Mouse (Mus musculus): ENCODE measurements around the gene Ankrd35. TPM values are rescaled to one million over a fixed set of nuclear protein-coding genes. Genes with fewer than 3 reads are reported as not detected.
"Not testable (repeated sequence)": the region's sequence is repeated elsewhere in the genome, so short reads cannot be mapped to it uniquely, and the experiment has no call there.

Gene Ankrd35
- polyA plus RNA-seq, 1 experiment from 2014 or later, result 10.2 TPM

GRCm38 (mm10) chr3:96733984-96734383 is 64.1 kb downstream of the Ankrd35 start:
- no peak overlapping the region for H3K27ac ChIP-seq (replicated peaks)
- no peak overlapping the region for H3K4me3 ChIP-seq (replicated peaks)
- H3K9ac ChIP-seq, result no peak overlapping the region
- ATAC-seq (ENCODE audit: insufficient number of reproducible peaks, low FRiP score, low TSS enrichment, low read depth), result no peak
- WGBS, result 83% methylated on average over 1 of the region's 1 CpGs
- no peak overlapping the region for H3K4me2 ChIP-seq (replicated peaks)
- H3K36me3 ChIP-seq, result no peaks in the 10 kb centered on the region
- H3K9me3 ChIP-seq (replicated peaks), result no peaks in the 10 kb centered on the region
- H3K27me3 ChIP-seq, result no peaks in the 10 kb centered on the region
- peaks cover 6% of the 10 kb centered on the region for H3K4me1 ChIP-seq

DNA sequence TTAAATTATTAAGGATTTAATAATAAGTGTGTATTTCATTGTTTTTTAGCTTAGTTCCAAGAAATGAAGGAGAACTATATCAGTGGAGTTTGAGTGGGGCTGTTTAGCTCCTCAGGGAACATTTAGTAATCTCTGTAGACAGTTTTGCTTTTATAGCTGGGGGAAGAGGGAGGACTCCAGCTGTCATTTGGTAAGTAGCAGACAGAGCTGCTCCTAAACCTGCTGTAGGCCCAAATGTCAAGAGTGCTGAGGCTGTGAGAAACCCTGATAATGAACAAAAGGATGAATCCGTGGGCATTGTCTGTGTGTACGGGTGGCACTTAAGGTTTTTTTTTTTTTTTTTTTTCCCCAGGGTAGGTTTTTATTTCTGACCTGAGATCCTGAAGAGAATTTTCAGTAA is 65.3 kb downstream of the Ankrd35 start:
- no peak overlapping the region for H3K4me2 ChIP-seq (replicated peaks)
- no peak for ATAC-seq (ENCODE audit: insufficient number of reproducible peaks, low FRiP score, low TSS enrichment, low read depth)
- 81% methylated on average over 2 of the region's 2 CpGs for WGBS

GRCm38 (mm10) chr3:96737013-96737740 is 67.2 kb downstream of the Ankrd35 start:
- Histone ChIP-seq H3K9ac (no peak overlapping the region), H3K4me3 (replicated peaks) (no peak overlapping the region), H3K4me2 (replicated peaks) (no peak overlapping the region), H3K27ac (replicated peaks) (no peak overlapping the region), H3K4me1 (no peaks in the 10 kb centered on the region), H3K27me3 (no peaks in the 10 kb centered on the region), H3K9me3 (replicated peaks) (no peaks in the 10 kb centered on the region), H3K36me3 (no peaks in the 10 kb centered on the region)
- ATAC-seq (ENCODE audit: insufficient number of reproducible peaks, low FRiP score, low TSS enrichment, low read depth), result no peak
- 50% methylated on average over 1 of the region's 1 CpGs for WGBS

More for the DNA sequence above, 65.3 kb downstream of the Ankrd35 start:
- H3K4me3 ChIP-seq (replicated peaks), result no peak overlapping the region
- H3K27me3 ChIP-seq, result no peaks in the 10 kb centered on the region
- H3K9me3 ChIP-seq (replicated peaks), result no peaks in the 10 kb centered on the region
- no peaks in the 10 kb centered on the region for H3K36me3 ChIP-seq
- H3K9ac ChIP-seq, result no peak overlapping the region
- H3K4me1 ChIP-seq, result no peaks in the 10 kb centered on the region
- H3K27ac ChIP-seq (replicated peaks), result no peak overlapping the region

- Histone ChIP-seq H3K4me2 (replicated peaks) (no peak overlapping the region), H3K9ac (no peak overlapping the region), H3K27ac (replicated peaks) (no peak overlapping the region), H3K36me3 (no peaks in the 10 kb centered on the region), H3K4me3 (replicated peaks) (no peak overlapping the region), H3K4me1 (no peaks in the 10 kb centered on the region), H3K9me3 (replicated peaks) (no peaks in the 10 kb centered on the region), H3K27me3 (no peaks in the 10 kb centered on the region)
- ATAC-seq (ENCODE audit: insufficient number of reproducible peaks, low FRiP score, low TSS enrichment, low read depth), result no peak
- 91% methylated on average over 1 of the region's 1 CpGs for WGBS
Observed at GRCm38 (mm10) chr3:96737995-96738394, 68.1 kb downstream of the Ankrd35 start.

DNA sequence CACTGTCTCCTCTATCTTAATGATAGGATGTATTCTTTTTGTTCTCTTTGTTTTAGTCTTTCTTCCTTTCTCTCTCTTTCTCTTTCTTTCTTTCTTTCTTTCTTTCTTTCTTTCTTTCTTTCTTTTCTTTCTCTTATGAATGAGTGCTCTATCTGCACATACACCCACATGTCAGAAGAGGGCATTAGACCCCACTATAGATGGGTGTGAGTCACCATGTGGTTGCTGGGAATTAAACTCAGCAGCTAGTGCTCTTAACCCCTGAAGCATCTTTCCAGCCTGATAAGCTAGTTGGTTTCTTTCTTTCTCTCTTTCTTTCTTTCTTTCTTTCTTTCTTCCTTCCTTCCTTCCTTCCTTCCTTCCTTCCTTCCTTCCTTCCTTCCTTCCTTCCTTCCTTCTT is 70.3 kb downstream of the Ankrd35 start:
- H3K9me3 ChIP-seq (replicated peaks); H3K36me3 ChIP-seq; H3K9ac ChIP-seq; H3K4me2 ChIP-seq (replicated peaks); H3K27ac ChIP-seq (replicated peaks); ATAC-seq (ENCODE audit: insufficient number of reproducible peaks, low FRiP score, low TSS enrichment, low read depth); H3K4me3 ChIP-seq (replicated peaks); H3K4me1 ChIP-seq; H3K27me3 ChIP-seq: not testable (repeated sequence)

Other genes starting within 250 kb of the Ankrd35 start
- 0.31 TPM in 1 of 2 replicates, not detected in the other for gene BC107364, start 217.8 kb upstream of the Ankrd35 start, polyA plus RNA-seq (2015; fragmentation: Nextera tagmentation; extraction: Ambion mirVana)
- gene Hfe2, start 145.0 kb upstream of the Ankrd35 start, polyA plus RNA-seq (2015; fragmentation: Nextera tagmentation; extraction: Ambion mirVana), result 12.4 and 16.1 TPM in 2 replicates
- gene Txnip, start 112.2 kb upstream of the Ankrd35 start, polyA plus RNA-seq (2015; fragmentation: Nextera tagmentation; extraction: Ambion mirVana), result 179 and 184 TPM in 2 replicates
- gene Gm16253, start 93.1 kb upstream of the Ankrd35 start, polyA plus RNA-seq (2015; fragmentation: Nextera tagmentation; extraction: Ambion mirVana), result 1.5 and 2.0 TPM in 2 replicates
- 43.6 and 48.5 TPM in 2 replicates for gene Polr3gl, start 76.0 kb upstream of the Ankrd35 start, polyA plus RNA-seq (2015; fragmentation: Nextera tagmentation; extraction: Ambion mirVana)
- gene Ankrd34a, start 73.5 kb upstream of the Ankrd35 start, polyA plus RNA-seq (2015; fragmentation: Nextera tagmentation; extraction: Ambion mirVana), result 2.2 and 3.0 TPM in 2 replicates
- 8.7 and 10.1 TPM in 2 replicates for gene Lix1l, start 69.0 kb upstream of the Ankrd35 start, polyA plus RNA-seq (2015; fragmentation: Nextera tagmentation; extraction: Ambion mirVana)
- 119 and 121 TPM in 2 replicates for gene Rbm8a, start 40.2 kb upstream of the Ankrd35 start, polyA plus RNA-seq (2015; fragmentation: Nextera tagmentation; extraction: Ambion mirVana)
- 54.7 and 58.7 TPM in 2 replicates for gene Pex11b, start 34.8 kb upstream of the Ankrd35 start, polyA plus RNA-seq (2015; fragmentation: Nextera tagmentation; extraction: Ambion mirVana)
- gene Gm42957, start 34.7 kb upstream of the Ankrd35 start, polyA plus RNA-seq (2015; fragmentation: Nextera tagmentation; extraction: Ambion mirVana), result 0.43 and 0.45 TPM in 2 replicates
- gene Itga10, start 24.5 kb upstream of the Ankrd35 start, polyA plus RNA-seq (2015; fragmentation: Nextera tagmentation; extraction: Ambion mirVana), result 6.3 and 6.9 TPM in 2 replicates
- gene Pias3, start 26.3 kb downstream of the Ankrd35 start, polyA plus RNA-seq (2015; fragmentation: Nextera tagmentation; extraction: Ambion mirVana), result 65.4 and 74.1 TPM in 2 replicates
- 15.3 and 16.3 TPM in 2 replicates for gene Nudt17, start 38.4 kb downstream of the Ankrd35 start, polyA plus RNA-seq (2015; fragmentation: Nextera tagmentation; extraction: Ambion mirVana)
- 32.3 and 32.8 TPM in 2 replicates for gene Polr3c, start 57.5 kb downstream of the Ankrd35 start, polyA plus RNA-seq (2015; fragmentation: Nextera tagmentation; extraction: Ambion mirVana)
- gene Rnf115, start 57.5 kb downstream of the Ankrd35 start, polyA plus RNA-seq (2015; fragmentation: Nextera tagmentation; extraction: Ambion mirVana), result 39.8 and 42.0 TPM in 2 replicates
- not detected in 2 replicates for gene Pdzk1, start 159.2 kb downstream of the Ankrd35 start, polyA plus RNA-seq (2015; fragmentation: Nextera tagmentation; extraction: Ambion mirVana)
- gene Cd160, start 159.2 kb downstream of the Ankrd35 start, polyA plus RNA-seq (2015; fragmentation: Nextera tagmentation; extraction: Ambion mirVana), result 0.07 and 0.13 TPM in 2 replicates
- gene Gja5, start 234.6 kb downstream of the Ankrd35 start, polyA plus RNA-seq (2015; fragmentation: Nextera tagmentation; extraction: Ambion mirVana), result 20.2 and 23.9 TPM in 2 replicates
- gene Gpr89, start 235.2 kb downstream of the Ankrd35 start, polyA plus RNA-seq (2015; fragmentation: Nextera tagmentation; extraction: Ambion mirVana), result 37.8 and 41.5 TPM in 2 replicates